Mouse (Mus musculus) urinary bladder, postnatal 4 days (tissue): ENCODE data around the gene Arhgef3.

Source experiments
- DNase-seq, 2 experiments: peaks; one replicate each; pipeline ENCODE4 v3.0.0; 2021 to 2022; ENCODE audit warnings: low spot score in 2 of 2

Gene Arhgef3

DNA sequence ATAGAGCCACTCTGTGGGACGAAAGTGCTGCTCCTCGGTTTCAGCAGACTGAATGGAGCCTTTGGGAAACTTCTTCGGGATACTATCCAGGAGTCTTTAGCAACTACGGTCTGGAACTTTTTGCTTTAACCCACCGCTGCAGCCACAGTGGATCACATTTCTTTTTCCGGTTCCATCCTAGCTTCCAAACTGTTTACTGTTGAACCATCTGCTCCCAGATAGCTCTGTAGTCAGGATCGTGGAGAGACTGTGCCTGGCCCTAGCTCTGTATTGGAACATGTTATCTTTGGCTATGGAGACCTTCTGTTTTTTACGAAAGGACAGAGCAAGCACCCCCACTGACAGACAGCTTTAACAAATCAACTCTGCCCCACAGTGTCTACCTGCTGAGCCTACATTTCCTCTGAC lies 257.0 kb downstream of the Arhgef3 start:
- DNase-seq, result no peak

DNA sequence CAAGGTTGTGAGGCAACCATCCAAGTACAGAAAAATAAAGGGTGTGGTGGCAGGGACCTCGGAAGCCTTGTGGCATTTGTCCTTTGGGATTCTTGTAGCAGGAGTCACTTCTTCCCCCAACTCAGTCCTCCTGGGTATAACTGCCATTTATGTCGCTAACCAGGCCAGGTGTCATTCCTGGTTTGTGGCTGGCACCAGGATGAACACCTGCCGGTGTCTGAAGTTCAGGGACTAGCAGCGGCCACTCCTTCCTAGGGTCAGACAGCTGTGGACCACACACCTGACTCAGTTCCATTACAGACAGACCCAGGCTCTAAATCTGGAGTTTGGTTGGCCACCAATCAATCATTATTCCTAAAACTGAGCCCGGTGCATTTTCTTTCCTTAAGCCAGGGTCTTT lies 258.8 kb downstream of the Arhgef3 start:
- DNase-seq, result no peak

DNA sequence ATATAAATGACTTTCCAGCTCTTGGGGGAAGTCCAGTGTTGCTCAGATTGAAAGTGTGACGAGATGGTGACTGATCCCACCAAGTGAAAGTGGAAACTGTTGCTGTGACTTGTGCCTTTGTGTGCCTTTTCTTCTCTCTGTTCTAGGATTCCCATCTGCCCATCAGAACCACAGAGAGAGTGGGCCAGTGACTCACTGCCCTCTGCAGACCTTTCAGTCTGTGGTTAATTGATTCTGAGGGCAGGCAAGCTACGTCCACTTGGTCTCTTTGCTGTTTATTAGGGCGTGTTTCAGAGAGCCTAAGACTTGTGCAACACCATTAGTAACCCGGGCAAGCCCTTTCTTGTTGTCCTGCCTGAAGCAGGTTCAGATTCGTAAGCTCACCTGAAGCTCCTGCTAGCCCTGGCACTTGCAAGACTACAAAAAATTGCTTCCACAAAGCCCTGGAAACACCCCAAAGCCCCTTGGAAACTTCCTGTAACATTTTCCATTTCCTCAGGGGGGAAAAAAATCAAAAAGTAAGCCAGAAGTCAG lies 261.5 kb downstream of the Arhgef3 start:
- DNase-seq, result no peak

DNA sequence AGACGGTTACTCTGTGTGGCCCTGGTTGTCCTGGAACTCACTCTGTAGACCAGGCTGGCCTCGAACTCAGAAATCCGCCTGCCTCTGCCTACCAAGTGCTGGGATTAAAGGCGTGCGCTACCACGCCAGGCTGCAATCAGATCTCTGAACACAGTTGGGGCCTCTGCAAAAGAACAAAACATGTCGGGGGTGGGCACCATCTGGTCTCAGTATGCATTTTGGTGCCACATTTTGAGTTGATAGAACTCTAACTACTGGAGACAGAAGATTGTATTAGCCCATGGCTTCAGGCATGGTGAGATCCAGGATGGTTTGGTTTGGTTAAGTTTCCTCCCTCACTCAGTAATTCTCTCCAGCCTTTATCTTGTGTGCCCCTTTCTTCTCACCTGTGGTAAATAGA lies 264.0 kb downstream of the Arhgef3 start:
- no peak for DNase-seq

DNA sequence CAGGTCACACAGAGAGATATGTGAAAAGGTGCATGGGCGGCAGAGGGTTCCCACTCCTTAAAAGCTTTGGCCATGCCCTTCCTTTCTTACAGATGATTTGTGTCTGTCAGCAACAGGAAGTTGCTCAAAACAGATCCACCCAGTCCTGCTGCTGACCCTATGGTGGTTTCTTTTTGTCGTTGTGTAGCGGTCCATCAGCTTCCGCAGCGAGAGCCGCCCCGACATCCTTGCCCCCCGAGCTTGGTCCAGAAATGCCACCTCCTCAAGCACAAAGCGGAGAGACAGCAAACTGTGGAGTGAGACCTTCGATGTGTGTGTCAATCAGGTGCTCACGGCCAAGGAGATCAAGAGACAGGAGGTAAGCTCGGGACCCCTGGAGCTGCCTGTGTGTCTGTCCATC lies 264.7 kb downstream of the Arhgef3 start:
- no peak for DNase-seq

DNA sequence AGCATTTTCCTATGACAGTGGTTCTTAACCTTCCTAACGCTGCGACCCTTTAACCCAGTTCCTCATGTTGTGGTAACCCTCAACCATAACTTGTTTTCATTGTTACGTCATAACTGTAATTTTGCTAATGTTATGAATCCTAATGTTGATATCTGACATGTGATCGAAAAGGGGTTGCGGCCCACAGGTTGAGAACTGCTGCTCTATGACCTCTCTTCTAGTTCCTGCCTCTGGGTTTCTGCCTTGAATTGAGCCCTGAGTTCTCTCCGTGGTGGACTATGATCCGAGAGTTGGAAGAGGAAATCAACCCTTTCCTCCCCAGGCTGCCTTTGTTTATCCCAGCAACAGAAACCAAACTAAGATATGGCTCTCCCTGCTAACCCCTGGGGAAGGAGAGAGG lies 266.8 kb downstream of the Arhgef3 start:
- DNase-seq, result no peak

DNA sequence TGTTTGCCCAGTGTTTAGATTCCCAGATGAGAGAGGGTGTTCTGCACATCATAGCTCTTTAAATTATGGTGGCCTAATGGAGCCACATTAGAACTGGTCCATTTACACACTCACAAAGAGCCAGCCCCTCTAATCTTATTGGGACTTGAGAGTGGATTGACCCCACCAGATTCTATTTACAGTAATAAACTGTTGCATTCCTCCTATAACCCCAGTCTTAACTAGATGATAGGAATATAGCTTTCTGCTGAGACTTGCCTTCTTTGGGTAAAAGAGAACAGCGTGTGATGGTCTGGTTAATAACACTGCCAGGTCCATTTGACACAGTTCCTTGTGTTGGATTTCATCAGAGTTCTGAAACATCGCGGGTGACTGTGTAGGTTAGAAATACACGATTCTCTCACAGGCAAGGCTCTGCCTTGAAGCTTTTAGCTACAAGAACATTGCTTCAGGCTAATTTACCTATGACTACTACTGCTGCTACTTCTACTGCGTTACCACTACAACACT lies 268.7 kb downstream of the Arhgef3 start:
- DNase-seq, result no peak

DNA sequence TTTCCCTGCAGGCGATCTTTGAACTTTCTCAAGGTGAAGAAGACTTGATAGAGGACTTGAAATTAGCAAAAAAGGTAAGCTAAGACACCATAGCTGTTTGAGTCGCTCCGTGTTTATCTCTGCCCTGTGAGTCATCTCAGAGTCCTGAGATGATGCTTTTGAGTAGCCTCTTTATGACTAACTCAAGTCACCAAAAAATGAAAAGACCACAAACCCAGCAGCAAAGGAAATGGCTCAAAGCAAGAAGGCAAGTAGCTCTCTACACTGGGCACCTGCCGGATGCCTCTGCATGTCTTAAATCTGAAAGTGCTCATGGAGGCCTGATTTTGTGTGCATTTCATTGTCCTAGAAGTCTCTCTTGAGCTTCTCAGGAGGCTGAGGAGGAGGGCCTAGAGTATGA lies 269.4 kb downstream of the Arhgef3 start:
- no peak for DNase-seq

DNA sequence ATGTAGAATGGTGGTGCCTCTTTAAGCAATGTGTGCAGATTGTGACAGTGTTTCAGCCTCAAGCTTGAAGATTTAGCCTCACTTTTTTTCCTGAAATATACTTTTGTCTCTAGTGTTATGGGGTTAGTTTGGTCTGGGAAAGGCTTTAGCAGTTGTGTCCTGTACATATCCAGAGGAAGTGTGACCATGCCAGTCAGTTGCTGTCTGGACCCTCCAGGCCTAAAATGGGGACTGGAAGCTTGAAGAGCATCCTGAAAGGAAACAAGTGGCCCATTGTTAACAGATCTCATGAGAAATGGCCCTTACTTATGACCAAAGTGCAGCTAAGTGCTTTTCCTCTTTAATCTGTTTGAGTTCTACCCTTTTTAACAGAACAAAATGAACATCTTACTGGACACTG lies 273.9 kb downstream of the Arhgef3 start:
- no peak for DNase-seq

DNA sequence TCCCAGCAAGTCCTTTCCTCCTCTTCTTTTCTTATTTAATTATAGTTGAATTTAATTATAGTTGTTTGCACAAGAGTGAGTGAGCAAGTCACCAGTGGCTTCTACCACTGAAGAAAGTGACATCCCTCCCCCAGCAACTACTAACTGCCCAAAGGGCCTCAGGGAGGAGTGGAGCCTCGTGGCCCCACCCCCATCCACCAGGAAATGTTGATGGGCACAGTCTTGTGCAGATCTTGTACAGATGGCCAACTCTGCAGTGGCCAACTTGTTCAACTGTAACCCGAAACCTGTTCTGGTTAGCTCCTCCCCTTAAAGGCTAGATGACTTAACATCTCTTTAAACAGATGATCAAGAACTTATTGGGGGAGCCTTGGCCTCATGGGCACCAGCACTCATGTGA lies 275.0 kb downstream of the Arhgef3 start:
- no peak for DNase-seq

DNA sequence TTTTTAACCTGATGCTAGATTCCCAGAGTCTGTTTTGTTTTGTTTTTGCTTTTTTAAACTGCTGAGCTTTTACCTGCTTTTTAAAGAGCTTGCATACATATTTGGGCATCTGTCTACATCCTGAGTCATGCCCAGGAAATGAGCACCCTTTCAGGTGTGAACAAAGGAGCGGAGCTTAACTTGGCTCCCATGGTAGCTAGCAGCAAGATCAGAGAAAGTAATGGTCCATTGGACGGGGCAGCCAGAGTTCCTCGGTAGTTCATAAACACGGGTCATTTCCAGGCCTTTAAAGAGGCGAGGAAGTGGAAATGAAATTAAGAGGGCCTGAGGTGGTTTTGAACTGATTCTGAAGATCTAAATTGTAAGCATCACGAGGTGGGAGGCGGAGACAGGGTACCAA lies 276.0 kb downstream of the Arhgef3 start:
- no peak for DNase-seq

DNA sequence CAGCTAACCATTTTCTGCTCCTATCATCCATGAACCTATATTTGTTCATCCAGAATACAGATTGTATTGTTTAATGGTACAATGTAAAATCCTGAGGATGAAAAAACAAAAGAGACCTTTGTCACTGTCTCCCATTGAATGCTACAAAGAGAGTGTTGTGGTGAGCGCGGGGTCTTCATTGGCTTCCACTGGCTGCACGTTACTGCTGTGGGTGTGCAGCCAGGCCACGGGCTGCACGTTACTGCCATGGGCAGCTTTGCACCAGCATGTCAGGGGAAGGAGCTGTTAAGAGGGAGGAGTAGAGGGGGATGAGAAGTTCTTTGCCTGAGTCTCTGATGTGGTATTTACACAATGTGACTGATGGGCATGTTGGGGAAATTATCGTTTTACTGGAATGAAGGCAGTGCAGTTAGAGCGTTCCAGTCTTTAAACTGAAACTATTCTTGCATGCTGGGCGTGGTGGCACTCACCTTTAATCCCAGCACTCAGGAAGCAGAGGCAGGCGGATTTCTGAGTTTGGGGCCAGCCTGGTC lies 277.1 kb downstream of the Arhgef3 start:
- no peak for DNase-seq

DNA sequence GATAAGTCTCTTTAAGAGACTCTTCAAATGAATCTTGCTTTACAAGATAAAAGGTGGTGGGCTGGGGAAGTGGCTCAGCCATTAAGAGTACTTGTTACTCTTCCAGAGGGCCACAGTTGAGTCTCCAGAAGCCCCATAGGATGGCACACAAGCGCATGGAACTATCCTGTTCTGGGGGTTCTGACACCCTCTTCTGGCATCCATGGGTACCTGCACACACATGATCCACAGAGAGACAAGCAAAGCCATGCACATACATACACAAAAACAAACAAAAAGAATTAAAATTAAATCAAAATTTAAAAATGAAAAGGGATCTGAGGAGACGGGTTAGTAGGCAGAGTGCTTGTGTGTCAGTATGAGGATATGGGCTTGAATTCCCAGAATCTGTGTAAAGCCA lies 278.0 kb downstream of the Arhgef3 start:
- DNase-seq, result no peak

DNA sequence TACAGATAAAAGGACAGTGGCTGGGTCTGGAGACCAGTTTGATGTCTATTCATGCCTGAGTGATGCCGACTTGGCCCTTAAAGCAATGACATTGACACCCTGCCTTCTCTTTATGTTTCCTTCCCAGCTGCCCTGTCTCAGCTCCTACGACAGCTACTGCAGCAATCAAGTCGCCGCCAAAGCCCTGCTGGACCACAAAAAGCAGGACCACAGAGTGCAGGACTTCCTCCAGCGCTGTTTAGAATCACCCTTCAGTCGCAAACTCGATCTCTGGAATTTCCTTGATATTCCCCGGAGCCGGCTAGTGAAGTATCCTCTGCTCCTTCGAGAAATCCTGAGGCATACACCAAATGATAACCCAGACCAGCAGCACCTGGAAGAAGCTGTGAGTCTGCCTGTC lies 279.1 kb downstream of the Arhgef3 start:
- no peak for DNase-seq

DNA sequence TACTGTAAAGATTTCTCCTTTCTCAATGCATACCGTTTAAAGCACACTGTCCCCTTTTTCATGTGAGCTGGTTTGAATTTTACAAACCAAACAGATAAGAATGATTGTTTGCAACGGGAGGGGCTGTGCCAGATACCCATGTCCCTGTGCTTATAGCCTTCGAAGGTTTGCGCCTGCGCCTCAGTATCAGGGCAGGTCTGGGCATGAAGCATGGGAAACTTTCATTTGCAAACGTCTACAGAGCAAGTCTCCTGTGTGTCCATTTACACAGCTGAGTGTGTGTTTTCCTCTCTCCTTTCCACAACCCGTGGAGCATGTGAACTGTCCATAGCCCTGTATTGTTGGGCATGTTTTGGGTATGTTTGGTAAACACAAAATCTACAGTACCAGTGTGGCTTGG lies 281.7 kb downstream of the Arhgef3 start:
- no peak for DNase-seq

DNA sequence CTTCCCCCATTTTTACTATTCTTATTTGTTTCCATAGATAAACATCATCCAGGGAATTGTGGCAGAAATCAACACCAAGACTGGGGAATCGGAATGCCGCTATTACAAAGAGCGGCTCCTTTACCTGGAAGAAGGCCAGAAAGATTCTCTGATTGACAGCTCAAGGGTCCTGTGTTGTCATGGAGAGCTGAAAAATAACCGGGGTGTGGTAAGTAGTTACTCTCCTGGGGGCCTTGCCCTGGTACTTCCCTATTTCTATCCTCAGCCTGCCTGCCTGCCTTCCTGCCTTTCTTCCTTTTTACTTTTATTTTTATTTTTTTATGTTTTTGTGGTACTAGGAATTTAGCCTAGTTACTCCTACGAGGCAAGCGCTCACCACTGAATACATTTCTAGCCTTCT lies 282.8 kb downstream of the Arhgef3 start:
- DNase-seq, result no peak

DNA sequence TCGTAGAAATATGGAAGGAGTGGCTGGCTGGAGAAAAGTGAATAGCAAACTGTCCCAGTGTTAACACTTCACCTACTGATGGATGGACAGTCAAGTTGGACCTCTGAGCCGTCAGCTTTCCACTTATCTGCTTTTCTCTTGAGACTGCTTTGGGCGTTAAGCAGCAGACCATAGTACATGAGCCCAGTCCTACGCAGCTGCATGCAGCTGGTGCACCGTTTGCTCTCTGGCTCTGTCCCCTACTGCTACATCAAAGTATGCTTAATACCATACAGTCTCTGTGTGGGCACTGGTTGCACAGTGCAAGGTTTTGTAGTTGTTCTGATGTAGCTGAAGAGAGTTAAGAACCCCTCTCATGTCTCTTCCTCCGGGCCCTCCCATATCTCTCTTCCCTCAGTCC lies 285.8 kb downstream of the Arhgef3 start:
- no peak for DNase-seq

DNA sequence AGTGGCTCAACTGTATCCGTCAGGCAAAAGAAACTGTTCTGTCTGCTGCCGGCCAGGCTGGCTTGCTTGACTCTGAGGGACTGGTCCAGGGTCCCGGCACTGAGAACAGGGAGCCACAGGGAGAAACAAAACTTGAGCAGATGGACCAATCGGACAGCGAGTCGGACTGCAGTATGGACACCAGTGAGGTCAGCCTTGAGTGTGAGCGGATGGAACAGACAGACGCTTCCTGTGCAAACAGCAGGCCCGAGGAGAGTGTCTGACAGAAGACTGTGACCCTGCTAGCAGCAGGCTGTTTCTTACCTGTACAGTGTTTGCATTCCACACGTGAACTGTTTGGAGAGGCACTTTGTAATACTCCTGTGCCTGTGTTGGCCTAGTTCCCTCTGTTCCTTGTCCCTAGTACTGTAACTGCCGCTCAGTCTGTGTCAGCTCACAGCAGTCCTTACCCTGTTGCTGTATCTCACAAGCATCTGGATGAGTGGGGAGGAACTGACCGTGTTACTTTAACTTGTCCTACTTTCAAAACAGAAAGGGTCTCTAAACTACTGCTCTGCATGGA lies 287.1 kb downstream of the Arhgef3 start:
- no peak for DNase-seq

DNA sequence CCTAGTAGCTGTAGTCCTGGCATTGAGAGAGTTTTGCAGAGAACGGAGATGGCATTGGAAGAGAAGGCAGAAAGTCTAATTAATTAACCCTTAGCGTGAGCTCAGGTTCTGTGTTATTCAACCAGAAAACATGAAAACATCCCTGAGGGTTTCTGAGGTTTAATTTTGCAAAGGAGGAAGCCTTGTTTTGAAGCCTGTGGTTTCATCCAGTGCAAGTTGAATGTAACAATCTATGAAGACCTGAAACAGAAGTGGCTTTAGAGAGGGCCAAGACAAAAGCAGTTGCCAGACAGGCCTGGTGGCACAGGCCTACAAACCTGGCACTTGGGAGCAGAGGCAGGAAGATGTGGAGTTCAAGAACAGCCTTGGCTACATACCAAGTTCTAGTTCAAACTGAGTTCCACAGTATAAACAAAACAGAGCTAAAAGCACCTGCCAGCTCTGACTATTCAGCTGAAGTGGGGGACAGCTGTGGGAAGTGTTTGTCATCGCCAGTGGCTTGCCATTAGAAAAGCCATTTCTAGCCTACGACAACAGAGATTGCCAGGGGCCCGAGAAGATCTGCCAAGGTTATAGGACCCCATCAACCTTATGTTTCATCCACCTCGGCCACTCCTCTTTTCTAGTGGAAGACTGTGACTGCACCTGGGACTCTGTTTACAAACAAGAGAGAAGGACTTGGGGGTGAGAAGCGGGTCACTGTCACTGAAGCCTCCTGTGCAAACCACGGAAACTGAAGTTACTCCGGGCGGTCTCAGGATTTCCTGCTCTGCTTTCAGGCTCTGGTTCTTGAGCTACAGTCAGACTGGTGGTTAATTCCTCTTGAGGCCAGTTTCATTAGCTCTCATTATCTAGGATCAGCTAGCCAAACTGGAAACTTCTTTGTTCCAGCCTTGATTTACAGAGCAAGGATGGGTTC lies 287.9 kb downstream of the Arhgef3 start:
- DNase-seq, result no peak

DNA sequence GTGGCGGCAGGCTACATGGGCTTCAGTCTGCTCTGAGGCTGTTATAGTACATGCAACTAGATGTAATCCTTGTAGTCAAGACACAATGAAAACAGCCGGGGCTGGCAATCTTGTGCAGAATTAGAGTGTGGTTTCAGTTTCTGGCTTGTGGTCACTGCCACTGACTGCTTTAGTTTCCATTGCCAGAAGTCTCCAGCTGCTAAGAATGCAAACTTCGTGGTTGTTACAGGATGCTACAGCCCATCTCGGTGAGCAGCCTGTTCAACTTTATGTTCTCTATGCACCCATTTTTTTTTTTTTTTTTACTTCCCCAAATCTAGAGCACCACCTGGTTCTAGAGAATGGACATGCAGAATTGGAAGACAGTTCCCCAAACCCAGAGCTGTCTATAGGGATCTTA lies 290.8 kb downstream of the Arhgef3 start:
- no peak for DNase-seq

DNA sequence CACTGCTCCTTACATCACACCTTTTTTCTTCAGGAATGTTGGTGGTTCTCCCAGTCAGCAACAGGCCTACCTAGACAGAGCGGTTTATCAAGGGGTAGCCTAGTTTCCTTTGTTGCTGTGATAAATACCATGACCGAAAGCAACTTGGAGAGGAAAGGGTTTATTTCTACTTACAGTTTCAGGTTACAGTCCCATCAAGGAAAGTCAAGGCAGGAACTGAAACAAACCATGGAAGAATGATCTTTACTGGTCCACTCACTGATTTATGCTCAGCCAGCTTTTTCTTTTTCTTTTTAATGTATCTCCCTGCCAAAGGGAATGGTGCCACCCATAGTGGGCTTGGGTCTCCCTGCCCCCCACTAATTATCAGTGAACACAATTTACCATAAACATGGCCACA lies 291.2 kb downstream of the Arhgef3 start:
- DNase-seq, result no peak

DNA sequence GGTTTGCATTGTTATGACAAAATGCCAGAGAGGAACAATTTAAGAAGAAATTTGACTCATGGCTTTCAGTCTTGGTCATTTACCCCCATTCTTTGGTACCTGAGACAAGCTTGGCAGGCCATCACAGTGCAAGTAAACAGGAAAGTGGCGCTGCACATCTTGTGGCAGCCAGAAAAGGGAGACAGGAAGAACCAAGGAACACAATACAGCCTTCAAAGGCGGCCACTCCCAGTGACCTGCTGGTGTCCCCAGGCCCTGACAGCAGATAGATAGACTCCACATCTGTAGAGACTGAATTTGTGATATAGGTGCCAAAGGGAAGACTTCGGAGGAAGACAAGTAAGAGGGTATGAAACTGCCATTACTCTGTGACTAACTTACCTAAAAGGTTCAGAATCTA lies 293.5 kb downstream of the Arhgef3 start:
- DNase-seq, result no peak

DNA sequence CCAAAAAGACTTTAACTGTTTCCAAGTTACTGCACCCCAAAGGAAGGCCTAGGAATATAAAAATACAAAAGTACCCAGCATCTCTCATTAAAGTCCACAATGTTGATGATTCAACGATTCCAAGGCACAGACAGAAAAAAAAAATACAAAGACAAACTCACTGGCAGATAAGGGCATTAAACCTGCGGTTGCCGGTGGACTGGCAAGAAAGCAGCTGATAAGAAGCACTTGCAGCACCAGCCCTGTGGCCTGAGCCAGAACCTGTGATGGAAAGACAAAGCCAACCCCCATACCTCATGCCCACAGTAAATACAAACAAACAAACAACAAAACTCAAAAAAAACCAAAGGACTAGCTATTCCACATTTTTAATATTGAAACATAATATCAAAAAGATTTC lies 295.0 kb downstream of the Arhgef3 start:
- DNase-seq, result no peak
